Mouse (Mus musculus) C2C12 (cell line): ENCODE results near the gene Pafah2.

Experiments
- CEBPB ChIP-seq: IDR thresholded peaks from one replicate; pipeline ENCODE4 v1.6.1; 2011; ENCODE audit warnings: low read depth, mild to moderate bottlenecking, control low read depth, moderate library complexity
- CTCF ChIP-seq: IDR thresholded peaks from one replicate; pipeline ENCODE4 v1.5.1; 2011; ENCODE audit not compliant: control insufficient read depth, insufficient read depth, insufficient read length
- MAX ChIP-seq: IDR thresholded peaks from one replicate; pipeline ENCODE4 v1.6.1; 2011; ENCODE audit warnings: mild to moderate bottlenecking, control low read depth
- MYOD1 ChIP-seq: IDR thresholded peaks from one replicate; pipeline ENCODE4 v1.6.1; 2011; ENCODE audit warnings: low read depth; ENCODE audit not compliant: control insufficient read depth, insufficient read length
- MYOG ChIP-seq: IDR thresholded peaks from one replicate; pipeline ENCODE4 v1.6.1; 2011; ENCODE audit not compliant: control insufficient read depth, insufficient read length; ENCODE audit errors: extremely low read depth
- USF1 ChIP-seq: IDR thresholded peaks from one replicate; pipeline ENCODE4 v1.6.1; 2011; ENCODE audit warnings: low read depth, mild to moderate bottlenecking, control low read depth, moderate library complexity

DNA sequence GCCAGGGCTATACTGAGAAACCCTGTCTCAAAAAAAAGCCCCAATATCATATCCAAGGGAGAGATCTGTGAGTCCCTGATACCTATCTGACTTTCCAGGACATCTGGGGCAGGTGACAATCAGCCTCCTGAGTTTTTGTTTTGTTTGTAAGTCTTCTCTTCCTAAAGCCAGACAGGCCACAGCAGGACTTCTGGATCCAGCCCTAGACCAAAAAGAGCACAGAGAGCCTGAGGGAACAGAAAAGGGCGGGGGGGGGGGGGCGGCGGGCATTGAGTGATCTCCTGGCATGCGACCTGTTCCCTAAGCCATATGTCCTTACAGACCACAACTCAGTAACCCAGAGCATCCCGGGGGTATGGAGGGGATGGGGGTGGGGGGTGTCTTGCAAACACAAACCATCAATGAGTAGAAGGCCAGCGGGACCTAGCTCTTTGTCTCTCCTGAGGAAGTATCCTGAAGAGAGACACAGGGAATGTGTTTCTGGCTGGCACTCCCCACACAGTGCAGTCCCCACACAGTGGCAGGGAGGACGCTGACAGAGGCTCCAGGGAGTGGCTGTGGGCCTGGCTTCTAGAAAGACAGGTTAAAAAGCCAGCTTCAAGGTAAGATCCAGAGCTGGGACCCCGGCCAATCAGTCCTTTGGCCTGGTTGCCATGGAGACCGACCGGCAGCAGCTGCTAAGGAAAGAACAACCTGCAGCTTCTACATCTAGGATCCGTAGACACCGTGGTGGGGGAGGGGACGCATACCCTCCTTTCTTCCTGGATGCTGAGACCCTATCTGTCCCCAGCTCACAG, 53.7 kb downstream of the Pafah2 start:
- TF ChIP-seq CTCF: no peak
- TF ChIP-seq USF1: no peak
- no peak for TF ChIP-seq MAX
- TF ChIP-seq MYOG: no peak
- TF ChIP-seq CEBPB: no peak
- no peak for TF ChIP-seq MYOD1
